Mouse (Mus musculus) neural tube, embryonic 11.5 days (tissue): Measurements from ENCODE around the gene Cort. TPM values are rescaled to one million over a fixed set of nuclear protein-coding genes. Genes with fewer than 3 reads are reported as not detected.
A peak's percentile ranks its signal among the peaks of the same experiment; 100 is the strongest.
"Not testable (repeated sequence)": the region's sequence is repeated elsewhere in the genome, so short reads cannot be mapped to it uniquely, and the experiment has no call there.

ENCODE experiments used
- ATAC-seq: fragments of 200-750 bp; cut with Nextera tagmentation; 2 replicates; pipeline ENCODE4 v1.8.0; 2017; ENCODE audit warnings: moderate number of reproducible peaks, mild to moderate bottlenecking, moderate TSS enrichment, moderate library complexity; ENCODE audit not compliant: insufficient read depth, low FRiP score, low TSS enrichment
- DNase-seq: peaks from one replicate; pipeline ENCODE4 v3.0.0-alpha.2; 2015; ENCODE audit warnings: low spot score
- H3K27ac ChIP-seq: fragments of 300-500 bp; sonication (generic); 2 replicates; pipeline ENCODE4 v1.5.1; 2014; ENCODE audit warnings: low read depth, mild to moderate bottlenecking, low read length
- H3K27me3 ChIP-seq: fragments of 300-500 bp; sonication (generic); 2 replicates; pipeline ENCODE4 v1.6.1; 2014; ENCODE audit warnings: mild to moderate bottlenecking, low read length, mixed read lengths; ENCODE audit not compliant: control insufficient read depth, insufficient read depth
- H3K36me3 ChIP-seq: fragments of 300-500 bp; sonication (generic); 2 replicates; pipeline ENCODE4 v1.6.1; 2014; ENCODE audit warnings: mild to moderate bottlenecking, low read length, moderate library complexity, mixed read lengths; ENCODE audit not compliant: control insufficient read depth, insufficient read depth
- H3K4me1 ChIP-seq: fragments of 300-500 bp; sonication (generic); 2 replicates; pipeline ENCODE4 v1.6.1; 2014; ENCODE audit warnings: low read length, mixed read lengths; ENCODE audit not compliant: control insufficient read depth, insufficient read depth
- H3K4me2 ChIP-seq: fragments of 300-500 bp; sonication (generic); 2 replicates; pipeline ENCODE4 v1.6.1; 2014; ENCODE audit warnings: low read depth, mild to moderate bottlenecking, moderate library complexity
- H3K4me3 ChIP-seq: fragments of 300-500 bp; sonication (generic); 2 replicates; pipeline ENCODE4 v1.5.1; 2014; ENCODE audit warnings: low read depth, low read length
- H3K9ac ChIP-seq: fragments of 300-500 bp; sonication (generic); 2 replicates; pipeline ENCODE4 v1.6.1; 2014; ENCODE audit warnings: mild to moderate bottlenecking, low read length
- H3K9me3 ChIP-seq: fragments of 300-500 bp; sonication (generic); 2 replicates; pipeline ENCODE4 v1.6.1; 2016; ENCODE audit warnings: low read length; ENCODE audit not compliant: control insufficient read depth
- WGBS: fragments of 180-500 bp; shearing (Covaris S2); extraction: QIAGEN DNeasy Blood & Tissue Kit; methylation state at CpG from one replicate; pipeline ENCODE4 v1.1.7; 2014; 5-methylcytosine and 5-hydroxymethylcytosine counted together
- polyA plus RNA-seq: library from polyadenylated mRNA; unstranded; fragments of >200 nt; fragmentation: Nextera tagmentation; extraction: Ambion mirVana; gene quantifications from 2 replicates; pipeline ENCODE4 v1.2.1, GENCODE M21; 2014

Gene Cort
- polyA plus RNA-seq, 1 experiment from 2014 or later = not detected

DNA sequence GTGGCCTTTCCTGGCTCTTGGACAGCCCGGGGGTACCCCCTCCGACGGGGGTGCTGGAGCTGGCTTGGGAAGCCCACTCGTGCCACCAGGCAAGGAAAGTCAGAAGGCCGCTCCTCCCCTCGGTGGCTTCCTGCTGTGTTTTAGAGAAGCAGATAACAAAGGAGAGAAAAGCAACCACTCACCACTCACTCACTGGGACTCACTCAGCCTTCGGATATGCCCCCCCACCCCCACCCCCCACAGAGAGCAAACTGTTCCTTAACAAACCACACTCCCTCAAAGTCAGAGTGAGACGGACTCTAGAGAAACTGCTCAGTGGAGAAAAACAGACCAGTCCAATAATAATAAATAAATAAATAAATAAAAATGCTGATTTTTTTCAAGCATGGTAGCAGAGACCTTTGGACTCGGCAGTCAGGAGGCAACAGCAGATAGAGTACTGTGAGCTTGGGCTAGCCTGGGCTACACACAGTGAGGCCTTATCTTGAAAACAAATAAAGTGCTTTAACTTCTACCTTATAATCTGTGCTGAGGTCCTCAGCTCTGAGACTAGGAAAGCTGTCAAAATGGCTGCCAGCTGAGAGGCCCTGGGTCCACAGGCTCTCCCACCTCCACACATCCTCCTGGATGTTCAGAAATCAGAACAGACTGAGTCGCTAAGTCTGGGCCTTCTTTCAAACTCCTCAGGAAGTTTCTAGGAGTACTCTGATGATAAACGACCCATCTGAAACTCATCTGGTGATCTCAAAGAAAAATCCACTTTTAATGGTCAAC is 1.0 kb downstream of the Cort start:
- no peak overlapping the region for H3K4me2 ChIP-seq
- H3K9ac ChIP-seq = no peak overlapping the region
- no peak overlapping the region for H3K4me3 ChIP-seq
- no peaks in the 10 kb centered on the region for H3K9me3 ChIP-seq
- no peak overlapping the region for H3K27ac ChIP-seq
- DNase-seq (no peak), ATAC-seq (no peak)
- H3K36me3 ChIP-seq = no peaks in the 10 kb centered on the region
- no peaks in the 10 kb centered on the region for H3K27me3 ChIP-seq
- WGBS = 57% methylated on average over 11 of the region's 11 CpGs
- no peaks in the 10 kb centered on the region for H3K4me1 ChIP-seq

DNA sequence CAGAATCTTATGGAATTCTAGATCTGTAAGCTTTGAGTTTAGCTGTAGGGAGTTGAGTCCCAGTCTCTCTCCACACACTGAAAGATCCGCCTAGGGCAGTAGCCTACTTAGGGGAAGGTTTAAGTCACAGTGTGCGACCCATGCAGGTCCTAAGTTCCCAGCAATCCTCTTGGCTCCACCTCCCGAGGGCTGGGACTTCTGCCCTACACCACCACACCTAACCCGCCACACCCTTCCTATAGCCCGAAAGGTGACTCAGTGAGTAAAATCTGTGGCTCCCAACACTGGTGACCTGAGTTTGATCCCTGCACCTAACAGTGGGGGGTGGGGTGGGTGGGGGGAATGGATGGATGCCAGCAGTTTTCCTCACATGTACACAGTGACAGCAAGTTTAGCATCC is 3.1 kb downstream of the Cort start:
- H3K27me3 ChIP-seq = no peaks in the 10 kb centered on the region
- no peak for DNase-seq
- 59% methylated on average over 4 of the region's 5 CpGs for WGBS
- no peaks in the 10 kb centered on the region for H3K36me3 ChIP-seq
- H3K4me2 ChIP-seq = no peak overlapping the region
- ATAC-seq = no peak
- H3K9me3 ChIP-seq = no peaks in the 10 kb centered on the region
- H3K4me3 ChIP-seq = no peak overlapping the region
- H3K9ac ChIP-seq = no peak overlapping the region
- no peak overlapping the region for H3K27ac ChIP-seq
- H3K4me1 ChIP-seq = no peaks in the 10 kb centered on the region

GRCm38 (mm10) chr4:149119978-149120562 is 6.5 kb downstream of the Cort start:
- H3K9me3 ChIP-seq, H3K9ac ChIP-seq, H3K36me3 ChIP-seq, H3K27me3 ChIP-seq, ATAC-seq, H3K4me3 ChIP-seq, H3K4me1 ChIP-seq, H3K27ac ChIP-seq, DNase-seq, H3K4me2 ChIP-seq: not testable (repeated sequence)
- WGBS = 92% methylated on average over 12 of the region's 12 CpGs

DNA sequence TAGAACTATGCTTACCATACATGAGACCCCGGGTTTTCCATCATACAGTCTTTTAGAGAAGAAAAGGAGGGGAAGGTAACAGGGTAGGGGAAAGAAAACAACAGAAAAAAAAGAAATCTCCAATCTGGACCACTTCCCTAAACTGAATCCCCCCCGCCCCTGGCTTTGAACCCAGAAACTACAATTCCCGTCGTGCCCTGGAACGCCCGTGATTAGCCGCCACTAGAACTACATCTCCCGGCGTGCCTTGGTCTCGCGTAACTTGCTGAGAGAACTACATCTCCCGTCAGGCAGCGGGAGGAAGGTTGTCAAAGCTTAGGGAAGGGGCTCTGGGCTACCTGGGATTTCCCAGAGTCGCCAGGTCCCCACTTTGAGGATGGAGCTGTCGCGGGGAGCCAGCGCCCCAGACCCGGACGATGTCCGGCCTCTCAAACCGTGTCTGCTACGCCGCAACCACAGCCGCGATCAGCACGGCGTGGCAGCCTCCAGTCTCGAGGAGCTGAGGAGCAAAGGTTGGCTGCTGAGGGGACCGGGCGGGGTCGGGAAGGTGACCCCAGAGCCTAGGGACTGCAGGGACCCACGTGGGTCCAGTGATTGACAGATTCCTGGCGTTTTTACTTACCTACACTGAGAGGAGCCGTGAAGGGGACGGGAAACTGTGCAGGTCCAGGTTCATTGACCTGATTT is 22.5 kb downstream of the Cort start, which contains the start of gene Dffa:
Gene Dffa, plus strand, starts transcription at position 272 of the 687 bp plus-strand sequence.
- Histone ChIP-seq H3K27ac (no peak within 1 kb of the TSS), H3K36me3 (no peaks in the 10 kb centered on the region), H3K4me1 (peaks cover 8% of the 10 kb centered on the region), H3K27me3 (no peaks in the 10 kb centered on the region), H3K9me3 (no peaks in the 10 kb centered on the region), H3K4me2 (peak within 1 kb of the TSS; percentile 84), H3K9ac (peak within 1 kb of the TSS; percentile 75), H3K4me3 (peak within 1 kb of the TSS; percentile 71)
- under 1% methylated on average over 35 of the region's 35 CpGs for WGBS
- peak; percentile 92 for DNase-seq
- ATAC-seq = peak; percentile 63

- H3K4me1 ChIP-seq = peaks cover 18% of the 10 kb centered on the region
- no peak overlapping the region for H3K9ac ChIP-seq
- no peak overlapping the region for H3K4me3 ChIP-seq
- H3K4me2 ChIP-seq = no peak overlapping the region
- H3K27me3 ChIP-seq = no peaks in the 10 kb centered on the region
- H3K36me3 ChIP-seq = no peaks in the 10 kb centered on the region
- H3K27ac ChIP-seq = no peak overlapping the region
- DNase-seq (no peak), ATAC-seq (no peak)
- whole genome bisulfite sequencing = 85% methylated on average over 3 of the region's 3 CpGs
- no peaks in the 10 kb centered on the region for H3K9me3 ChIP-seq
These were observed 25.1 kb downstream of the Cort start for GRCm38 (mm10) chr4:149101456-149101855.

DNA sequence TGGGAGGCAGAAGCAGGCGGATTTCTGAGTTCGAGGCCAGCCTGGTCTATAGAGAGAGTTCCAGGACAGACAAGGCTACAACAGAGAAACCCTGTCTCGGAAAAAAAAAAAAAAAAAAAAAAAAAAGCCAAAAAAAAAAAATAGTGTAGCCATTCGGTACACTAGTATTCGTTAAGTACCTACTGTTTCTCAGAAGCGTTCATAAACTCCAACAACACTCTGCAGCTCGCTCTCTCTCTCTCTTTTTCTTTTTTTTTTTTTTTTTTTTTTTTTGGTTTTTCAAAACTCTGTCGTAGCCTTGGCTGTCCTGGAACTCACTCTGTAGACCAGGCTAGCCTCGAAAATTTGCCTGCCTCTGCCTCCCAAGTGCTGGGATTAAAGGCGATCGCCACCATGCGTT is 26.1 kb downstream of the Cort start:
- H3K4me2 ChIP-seq, DNase-seq, H3K27ac ChIP-seq, ATAC-seq, H3K4me3 ChIP-seq, H3K27me3 ChIP-seq, H3K9me3 ChIP-seq, H3K36me3 ChIP-seq, H3K9ac ChIP-seq: not testable (repeated sequence)
- 90% methylated on average over 12 of the region's 12 CpGs for WGBS
- H3K4me1 ChIP-seq = peaks cover 18% of the 10 kb centered on the region

- Histone ChIP-seq H3K9me3 (no peaks in the 10 kb centered on the region), H3K27me3 (no peaks in the 10 kb centered on the region), H3K4me3 (peak within 1 kb of the TSS; percentile 100), H3K36me3 (no peaks in the 10 kb centered on the region), H3K27ac (no peak within 1 kb of the TSS), H3K4me1 (peaks cover 12% of the 10 kb centered on the region), H3K9ac (peak within 1 kb of the TSS; percentile 84), H3K4me2 (peak within 1 kb of the TSS; percentile 96)
- peak; percentile 78 for ATAC-seq
- WGBS = under 1% methylated on average over 48 of the region's 50 CpGs
- DNase-seq = peak; percentile 91
These were observed 27.1 kb downstream of the Cort start, which contains the start of gene Pex14 for GRCm38 (mm10) chr4:149099369-149100017. Gene Pex14 (minus strand): TSS chr4:149099876.

- Histone ChIP-seq H3K27me3 (no peaks in the 10 kb centered on the region), H3K27ac (no peak overlapping the region), H3K4me2 (peak overlapping the region; percentile 96), H3K9ac (peak overlapping the region; percentile 84), H3K4me1 (peaks cover 10% of the 10 kb centered on the region), H3K4me3 (peak overlapping the region; percentile 100), H3K36me3 (no peaks in the 10 kb centered on the region), H3K9me3 (no peaks in the 10 kb centered on the region)
- ATAC-seq (no peak), DNase-seq (no peak)
- WGBS = 26% methylated on average over 11 of the region's 11 CpGs
These were observed 28.0 kb downstream of the Cort start for GRCm38 (mm10) chr4:149098571-149098970.
